Mouse (Mus musculus) left cerebral cortex, postnatal 4 days (tissue): Measurements from ENCODE around the gene Dgki. TPM values are rescaled to one million over a fixed set of nuclear protein-coding genes. Genes with fewer than 3 reads are reported as not detected.
A peak's percentile ranks its signal among the peaks of the same experiment; 100 is the strongest.

Source experiments
- DNase-seq: peaks from one replicate; pipeline ENCODE4 v3.0.0-alpha.2; 2022
- intact Hi-C: fragments of 180-260 bp; cut with DNase I; formaldehyde crosslinking; loops from one replicate; pipeline ENCODE4 v1.15.1; 2025
- total RNA-seq, 2 experiments: library from RNA; stranded (reverse); gene quantifications; 2 replicates each; pipeline ENCODE4 v1.2.3; 2021

The Dgki gene
- total RNA-seq, 2 experiments from 2014 or later: 49.4 to 53.8 TPM

GRCm38 (mm10) chr6:36955293-36955692, 344.7 kb downstream of the Dgki start:
- DNase-seq: no peak

GRCm38 (mm10) chr6:36950648-36951047, 349.3 kb downstream of the Dgki start:
- peak; percentile 53 for DNase-seq
- intact Hi-C loops: no loop called here

More at GRCm38 (mm10) chr6:36955293-36955692, 344.7 kb downstream of the Dgki start:
- intact Hi-C loops: no loop called here

GRCm38 (mm10) chr6:36947861-36948260, 352.1 kb downstream of the Dgki start:
- intact Hi-C loops: no loop called here
- no peak for DNase-seq

- intact Hi-C loops: no loop called here
- no peak for DNase-seq
Measured at GRCm38 (mm10) chr6:36937527-36937926, 362.5 kb downstream of the Dgki start.

- intact Hi-C loops: no loop called here
- DNase-seq: no peak
Measured at GRCm38 (mm10) chr6:36936816-36937215, 363.2 kb downstream of the Dgki start.

GRCm38 (mm10) chr6:36931473-36931872, 368.5 kb downstream of the Dgki start:
- peak; percentile 76 for DNase-seq
- intact Hi-C loops: no loop called here

GRCm38 (mm10) chr6:36929781-36930180, 370.2 kb downstream of the Dgki start:
- no peak for DNase-seq
- intact Hi-C loops: loop anchor here (10.0 kb wide), 1 partner anchor 1555 kb away; no protein-coding TSS in a partner anchor

- intact Hi-C loops: loop anchor here (10.0 kb wide), 1 partner anchor 1552 kb away; no protein-coding TSS in a partner anchor
- peak; percentile 70 for DNase-seq
Measured at GRCm38 (mm10) chr6:36926455-36926854, 373.5 kb downstream of the Dgki start.

GRCm38 (mm10) chr6:36922006-36922405, 378.0 kb downstream of the Dgki start:
- intact Hi-C loops: loop anchor here (10.0 kb wide), 1 partner anchor 1547 kb away; no protein-coding TSS in a partner anchor
- no peak for DNase-seq

GRCm38 (mm10) chr6:36911586-36911985, 388.4 kb downstream of the Dgki start:
- no peak for DNase-seq
- intact Hi-C loops: no loop called here

- intact Hi-C loops: no loop called here
- no peak for DNase-seq
Measured at GRCm38 (mm10) chr6:36907191-36907590, 392.8 kb downstream of the Dgki start.

GRCm38 (mm10) chr6:36905965-36906364, 394.0 kb downstream of the Dgki start:
- intact Hi-C loops: no loop called here
- DNase-seq: no peak

GRCm38 (mm10) chr6:36904911-36905310, 395.1 kb downstream of the Dgki start:
- intact Hi-C loops: loop anchor here (5.0 kb wide), 2 partner anchors 98 to 213 kb away; no protein-coding TSS in a partner anchor
- peak; percentile 26 for DNase-seq

GRCm38 (mm10) chr6:36903821-36904220, 396.2 kb downstream of the Dgki start:
- DNase-seq: peak; percentile 37
- intact Hi-C loops: loop anchor here (5.0 kb wide), 2 partner anchors 97 to 212 kb away; no protein-coding TSS in a partner anchor

GRCm38 (mm10) chr6:36903159-36903794, 396.7 kb downstream of the Dgki start:
- no peak for DNase-seq
- intact Hi-C loops: loop anchor here (5.0 kb wide), 2 partner anchors 96 to 211 kb away; no protein-coding TSS in a partner anchor

- DNase-seq: no peak
- intact Hi-C loops: loop anchor here (5.0 kb wide), 2 partner anchors 93 to 208 kb away; no protein-coding TSS in a partner anchor
Measured at GRCm38 (mm10) chr6:36899872-36900271, 400.1 kb downstream of the Dgki start.

- DNase-seq: no peak
- intact Hi-C loops: no loop called here
Measured at GRCm38 (mm10) chr6:36898412-36898811, 401.6 kb downstream of the Dgki start.

GRCm38 (mm10) chr6:36897616-36898149, 402.3 kb downstream of the Dgki start:
- intact Hi-C loops: no loop called here
- DNase-seq: no peak

GRCm38 (mm10) chr6:36896656-36897055, 403.3 kb downstream of the Dgki start:
- intact Hi-C loops: no loop called here
- DNase-seq: no peak

GRCm38 (mm10) chr6:36891820-36892219, 408.2 kb downstream of the Dgki start:
- intact Hi-C loops: no loop called here
- DNase-seq: no peak

- intact Hi-C loops: no loop called here
- DNase-seq: no peak
Measured at GRCm38 (mm10) chr6:36890776-36891175, 409.2 kb downstream of the Dgki start.

GRCm38 (mm10) chr6:36890296-36890695, 409.7 kb downstream of the Dgki start:
- no peak for DNase-seq
- intact Hi-C loops: no loop called here
